9 mouse cellular contexts compared by ENCODE assay signal in the genomic region with DNA sequence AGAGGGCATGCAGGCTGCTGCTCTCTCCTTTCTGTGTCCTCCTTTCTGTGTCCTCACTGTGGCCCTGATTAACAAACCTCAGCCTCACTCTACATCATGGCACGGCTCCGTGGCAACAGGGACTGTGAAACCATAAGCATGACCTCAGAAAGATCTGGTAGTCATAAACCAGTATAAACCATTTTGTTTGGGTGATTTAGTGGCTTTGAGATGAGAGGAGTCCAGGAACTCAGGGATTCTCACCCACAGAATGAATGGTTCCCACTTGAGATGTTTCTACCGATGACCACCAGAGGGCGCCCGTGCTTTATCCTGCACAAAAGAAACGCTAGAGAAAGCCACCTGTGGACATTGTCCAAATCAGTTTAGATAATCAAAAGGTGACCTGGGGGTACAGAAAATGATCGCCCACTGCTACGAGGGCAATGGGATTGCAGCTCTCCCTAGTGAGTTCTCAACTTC. TPM values are rescaled to one million over a fixed set of nuclear protein-coding genes. Genes with fewer than 3 reads are reported as not detected.
DNase-seq lines count a peak whose midpoint lies in the region; ATAC-seq lines count a peak whose summit lies in the region.
"Had no signal": no experiment of that assay in that cellular context is flagged by ENCODE, and none has a peak within 500 bp of the region (broad histone marks: within the 10 kb centered on the region; RNA-seq: fewer than 3 reads in every experiment).

No protein-coding gene starts in this region.

- 16% methylated on average over 8 of the region's 8 CpGs for WGBS in heart, embryonic 12.5 days
- 18% methylated on average over 8 of the region's 8 CpGs for WGBS in embryonic facial prominence, embryonic 10.5 days
- 22% methylated on average over 8 of the region's 8 CpGs for WGBS in hindbrain, embryonic 13.5 days
- WGBS in midbrain, embryonic 11.5 days, result 17% methylated on average over 8 of the region's 8 CpGs

- no peaks in the 10 kb centered on the region for H3K9me3 ChIP-seq in heart, embryonic 12.5 days (replicated peaks)
- H3K9me3 ChIP-seq in embryonic facial prominence, embryonic 10.5 days, result no peaks in the 10 kb centered on the region
- H3K9me3 ChIP-seq in hindbrain, embryonic 13.5 days, result no peaks in the 10 kb centered on the region
- no peaks in the 10 kb centered on the region for H3K9me3 ChIP-seq in midbrain, embryonic 11.5 days (ENCODE audit: control insufficient read depth, low read length)

- peaks cover 11% of the 10 kb centered on the region for H3K4me1 ChIP-seq in heart, embryonic 12.5 days (replicated peaks)
- H3K4me1 ChIP-seq in embryonic facial prominence, embryonic 10.5 days, result peaks cover 4% of the 10 kb centered on the region
- H3K4me1 ChIP-seq in hindbrain, embryonic 13.5 days (replicated peaks), result no peaks in the 10 kb centered on the region
- H3K4me1 ChIP-seq in midbrain, embryonic 11.5 days (ENCODE audit: control insufficient read depth, insufficient read depth, low read length), result no peaks in the 10 kb centered on the region

- DNase-seq in heart, adult 18-20 months, result peak; percentile 31 to 75
- peak; percentile 67 to 75 for DNase-seq in adrenal gland, postnatal 36 days
- DNase-seq in embryonic facial prominence, embryonic 10.5 days (ENCODE audit: low spot score), result peak; percentile 81
- DNase-seq in left cerebral cortex, adult 11 months (ENCODE audit: low spot score), result peak; percentile 17
- DNase-seq in midbrain, embryonic 11.5 days (ENCODE audit: low spot score, missing footprints), result peak; percentile 92
- peak; percentile 13 for DNase-seq in telencephalon, adult 2 months (ENCODE audit: low read depth, low spot score)

- no peak overlapping the region for H3K27ac ChIP-seq in heart, embryonic 12.5 days (ENCODE audit: poor library complexity, severe bottlenecking)
- H3K27ac ChIP-seq in embryonic facial prominence, embryonic 10.5 days (replicated peaks), result no peak overlapping the region
- no peak overlapping the region for H3K27ac ChIP-seq in hindbrain, embryonic 13.5 days
- no peak overlapping the region for H3K27ac ChIP-seq in midbrain, embryonic 11.5 days (ENCODE audit: low read depth, low read length)
- H3K27ac ChIP-seq: macrophage had no signal

- no peak overlapping the region for H3K4me2 ChIP-seq in heart, embryonic 12.5 days
- no peak overlapping the region for H3K4me2 ChIP-seq in hindbrain, embryonic 13.5 days
- H3K4me2 ChIP-seq in midbrain, embryonic 11.5 days, result no peak overlapping the region

- no peak overlapping the region for H3K4me3 ChIP-seq in heart, embryonic 12.5 days
- H3K4me3 ChIP-seq in embryonic facial prominence, embryonic 10.5 days, result no peak overlapping the region
- no peak overlapping the region for H3K4me3 ChIP-seq in hindbrain, embryonic 13.5 days
- H3K4me3 ChIP-seq in midbrain, embryonic 11.5 days (ENCODE audit: low read depth, low read length), result no peak overlapping the region

- H3K9ac ChIP-seq in heart, embryonic 12.5 days, result no peak overlapping the region
- no peak overlapping the region for H3K9ac ChIP-seq in hindbrain, embryonic 13.5 days
- no peak overlapping the region for H3K9ac ChIP-seq in midbrain, embryonic 11.5 days (ENCODE audit: low read length)

- H3K36me3 ChIP-seq in heart, embryonic 12.5 days, result no peaks in the 10 kb centered on the region
- H3K36me3 ChIP-seq in embryonic facial prominence, embryonic 10.5 days (replicated peaks), result no peaks in the 10 kb centered on the region
- no peaks in the 10 kb centered on the region for H3K36me3 ChIP-seq in hindbrain, embryonic 13.5 days
- no peaks in the 10 kb centered on the region for H3K36me3 ChIP-seq in midbrain, embryonic 11.5 days (ENCODE audit: control insufficient read depth, insufficient read depth, low read length)

- ATAC-seq in heart, embryonic 12.5 days (ENCODE audit: insufficient number of reproducible peaks, low FRiP score), result no peak
- ATAC-seq in hindbrain, embryonic 13.5 days (ENCODE audit: low FRiP score), result peak; percentile 59; the same call in 1 of the 2 replicates
- peak; percentile 19; the same call in 1 of the 2 replicates for ATAC-seq in midbrain, embryonic 11.5 days (ENCODE audit: low FRiP score)

- H3K27me3 ChIP-seq in heart, embryonic 12.5 days (replicated peaks), result no peaks in the 10 kb centered on the region
- H3K27me3 ChIP-seq in embryonic facial prominence, embryonic 10.5 days (replicated peaks; ENCODE audit: low read depth, poor library complexity, severe bottlenecking), result no peaks in the 10 kb centered on the region
- no peaks in the 10 kb centered on the region for H3K27me3 ChIP-seq in hindbrain, embryonic 13.5 days
- H3K27me3 ChIP-seq in midbrain, embryonic 11.5 days (ENCODE audit: control insufficient read depth, insufficient read depth, low read length), result no peaks in the 10 kb centered on the region

RNA-seq across cellular contexts. Expression of gene Fam110c, which starts 42.4 kb away (rescaled TPM):
- total RNA-seq in heart, adult 18-20 months (2021), result under 1 TPM; 0.22 to 0.44 TPM
- 0.81 and 1.2 TPM in 2 replicates for polyA plus RNA-seq in heart, embryonic 12.5 days (2016; fragmentation: Nextera tagmentation; extraction: Ambion mirVana)
- under 1 TPM; 0.66 to 0.72 TPM for total RNA-seq in adrenal gland, postnatal 36 days (2021)
- polyA plus RNA-seq in embryonic facial prominence, embryonic 10.5 days (2016; fragmentation: Nextera tagmentation; extraction: Ambion mirVana), result 0.21 and 0.29 TPM in 2 replicates
- 0.05 TPM in 1 of 2 replicates, not detected in the other for polyA plus RNA-seq in hindbrain, embryonic 13.5 days (2015; fragmentation: Nextera tagmentation; extraction: Ambion mirVana)
- 0.05 and 0.06 TPM in 2 replicates for polyA plus RNA-seq in midbrain, embryonic 11.5 days (2014; fragmentation: Nextera tagmentation; extraction: Ambion mirVana)

Comparison
In these comparisons a context has a peak if more than half of its experiments do, and no peak if none do; other contexts are left out.
1. DNase-seq: peak in every context shown above with its lines; median percentile 92 in midbrain, embryonic 11.5 days; 81 in embryonic facial prominence, embryonic 10.5 days; 71 in adrenal gland, postnatal 36 days; 53 in heart, adult 18-20 months; 17 in left cerebral cortex, adult 11 months; 13 in telencephalon, adult 2 months.